Mouse (Mus musculus) liver, embryonic 14.5 days (tissue): Measurements from ENCODE around the gene Fry.

Source experiments
- CTCF ChIP-seq: IDR thresholded peaks from 2 replicates; pipeline ENCODE4 v1.5.1; 2016; ENCODE audit warnings: antibody characterized with exemption, low read depth, control low read depth
- EP300 ChIP-seq: IDR thresholded peaks from 2 replicates; pipeline ENCODE4 v1.6.1; 2016; ENCODE audit warnings: antibody characterized with exemption, low read depth

GRCm38 (mm10) chr5:150130144-150130543 is 11.7 kb downstream of the Fry start:
- TF ChIP-seq EP300 (no peak), CTCF (no peak)
